Mouse (Mus musculus) CH12.LX (cell line): ENCODE data around the gene Atl1. TPM values are rescaled to one million over a fixed set of nuclear protein-coding genes. Genes with fewer than 3 reads are reported as not detected.
A peak's percentile ranks its signal among the peaks of the same experiment; 100 is the strongest.

ENCODE experiments used
- DNase-seq: peaks from one replicate; pipeline ENCODE4 v3.0.0-alpha.2; 2013; ENCODE audit errors: extremely low read depth
- H3K27ac ChIP-seq: 2 replicates; pipeline ENCODE4 v1.5.1; 2012; ENCODE audit warnings: low read depth, mild to moderate bottlenecking, control low read depth, moderate library complexity; ENCODE audit not compliant: insufficient read depth
- H3K27me3 ChIP-seq: replicated peaks from 2 replicates; pipeline ENCODE3; 2012; ENCODE audit warnings: inconsistent platforms
- H3K36me3 ChIP-seq, 2 experiments: replicated peaks in 1 of 2; 2 replicates each; pipeline versions ENCODE3 to v1.6.1; 2012; ENCODE audit warnings: inconsistent platforms in 1 of 2, low read length in 1 of 2, mild to moderate bottlenecking in 1 of 2, mixed read lengths in 1 of 2, moderate library complexity in 1 of 2; ENCODE audit not compliant: control insufficient read depth in 1 of 2, insufficient read depth in 1 of 2
- H3K4me1 ChIP-seq, 2 experiments: 2 replicates each; pipeline ENCODE4 v1.6.1; 2012; ENCODE audit warnings: inconsistent platforms in 1 of 2, moderate library complexity in 1 of 2; ENCODE audit not compliant: insufficient read depth in 2 of 2, control insufficient read depth in 1 of 2
- H3K4me2 ChIP-seq: 2 replicates; pipeline ENCODE4 v1.6.1; 2012; ENCODE audit warnings: low read depth, mild to moderate bottlenecking, control low read depth; ENCODE audit not compliant: poor library complexity, insufficient read depth, severe bottlenecking
- H3K4me3 ChIP-seq, 3 experiments: fragments of 150-350 bp in 1 of 3; sonication (generic) in 1 of 3; replicated peaks in 1 of 3; 2 replicates each; pipeline versions ENCODE3 to v1.5.1; 2011 to 2012; ENCODE audit warnings: low read depth in 2 of 3, low read length in 2 of 3, mild to moderate bottlenecking in 2 of 3, moderate library complexity in 2 of 3, control low read depth in 1 of 3, improper control_type of control experiment in 1 of 3, inconsistent platforms in 1 of 3, mixed read lengths in 1 of 3; ENCODE audit not compliant: poor library complexity in 1 of 3
- H3K79me2 ChIP-seq: replicated peaks from 2 replicates; pipeline ENCODE4 v1.6.1; 2012; ENCODE audit warnings: mild to moderate bottlenecking, moderate library complexity; ENCODE audit not compliant: control insufficient read depth, poor library complexity, insufficient read depth, severe bottlenecking; ENCODE audit errors: extremely low read depth
- H3K9ac ChIP-seq: 2 replicates; pipeline ENCODE4 v1.6.1; 2012; ENCODE audit warnings: low read depth, mild to moderate bottlenecking, control low read depth, moderate library complexity; ENCODE audit not compliant: insufficient read depth
- H3K9me3 ChIP-seq: replicated peaks from 2 replicates; pipeline ENCODE3; 2012; ENCODE audit warnings: low read length, inconsistent platforms, mixed read lengths
- BHLHE40 ChIP-seq: IDR thresholded peaks from 2 replicates; pipeline ENCODE4 v1.6.1; 2011; ENCODE audit warnings: mild to moderate bottlenecking, low read depth, low read length, improper control_type of control experiment
- CHD2 ChIP-seq: IDR thresholded peaks from 2 replicates; pipeline ENCODE4 v1.6.1; 2011; ENCODE audit warnings: low read length, improper control_type of control experiment
- CTCF ChIP-seq, 2 experiments: IDR thresholded peaks in 1 of 2; conservative IDR thresholded peaks in 1 of 2; 2 replicates each; pipeline ENCODE4 v1.5.1; 2011 to 2012; ENCODE audit warnings: low read depth in 2 of 2, low read length in 2 of 2, improper control_type of control experiment in 1 of 2, inconsistent platforms in 1 of 2, mild to moderate bottlenecking in 1 of 2, moderate library complexity in 1 of 2
- ETS1 ChIP-seq: conservative IDR thresholded peaks from 2 replicates; pipeline ENCODE4 v1.6.1; 2012; ENCODE audit warnings: low read depth, mild to moderate bottlenecking, inconsistent platforms, low read length, improper control_type of control experiment, moderate library complexity
- GABPA ChIP-seq: IDR thresholded peaks from 2 replicates; pipeline ENCODE4 v1.6.1; 2012; ENCODE audit warnings: low read depth, low read length, improper control_type of control experiment, inconsistent platforms; ENCODE audit not compliant: insufficient replicate concordance
- HCFC1 ChIP-seq: IDR thresholded peaks from 2 replicates; pipeline ENCODE4 v1.6.1; 2012; ENCODE audit warnings: low read depth, mild to moderate bottlenecking, inconsistent platforms, low read length, improper control_type of control experiment
- IRF4 ChIP-seq: IDR thresholded peaks from 2 replicates; pipeline ENCODE4 v1.6.1; 2014; ENCODE audit warnings: low read depth, mild to moderate bottlenecking, inconsistent platforms, low read length, improper control_type of control experiment
- JUN ChIP-seq: IDR thresholded peaks from 2 replicates; pipeline ENCODE4 v1.6.1; 2011; ENCODE audit warnings: low read depth, mild to moderate bottlenecking, low read length, improper control_type of control experiment, moderate library complexity; ENCODE audit not compliant: insufficient read depth
- KAT2A ChIP-seq: IDR thresholded peaks from 2 replicates; pipeline ENCODE4 v1.6.1; 2012; ENCODE audit warnings: low read length, improper control_type of control experiment, inconsistent platforms; ENCODE audit not compliant: insufficient replicate concordance
- MAFK ChIP-seq: IDR thresholded peaks from 2 replicates; pipeline ENCODE4 v1.6.1; 2011; ENCODE audit warnings: low read length, improper control_type of control experiment; ENCODE audit not compliant: insufficient replicate concordance
- MAZ ChIP-seq: IDR thresholded peaks from 2 replicates; pipeline ENCODE4 v1.6.1; 2012; ENCODE audit warnings: low read depth, mild to moderate bottlenecking, inconsistent platforms, low read length, improper control_type of control experiment, moderate library complexity
- MXI1 ChIP-seq: IDR thresholded peaks from 2 replicates; pipeline ENCODE4 v1.6.1; 2011; ENCODE audit warnings: mild to moderate bottlenecking, low read depth, low read length, improper control_type of control experiment
- NELFE ChIP-seq: IDR thresholded peaks from 2 replicates; pipeline ENCODE4 v1.6.1; 2011; ENCODE audit warnings: low read depth, low read length, improper control_type of control experiment
- POLR2AphosphoS2 ChIP-seq: IDR thresholded peaks from 2 replicates; pipeline ENCODE4 v1.6.1; 2011; ENCODE audit warnings: low read depth, low read length, improper control_type of control experiment
- RCOR1 ChIP-seq: conservative IDR thresholded peaks from 2 replicates; pipeline ENCODE4 v1.6.1; 2012; ENCODE audit warnings: low read depth, mild to moderate bottlenecking, inconsistent platforms, low read length, improper control_type of control experiment
- SIN3A ChIP-seq: IDR thresholded peaks from 2 replicates; pipeline ENCODE4 v1.6.1; 2012; ENCODE audit warnings: low read length, improper control_type of control experiment, inconsistent platforms
- SMC3 ChIP-seq: IDR thresholded peaks from 2 replicates; pipeline ENCODE4 v1.6.1; 2011; ENCODE audit warnings: low read depth, low read length, improper control_type of control experiment
- TBP ChIP-seq: conservative IDR thresholded peaks from 2 replicates; pipeline ENCODE4 v1.6.1; 2011; ENCODE audit warnings: low read depth, low read length, improper control_type of control experiment
- UBTF ChIP-seq: IDR thresholded peaks from 2 replicates; pipeline ENCODE4 v1.6.1; 2012; ENCODE audit warnings: low read depth, mild to moderate bottlenecking, inconsistent platforms, low read length, improper control_type of control experiment, moderate library complexity
- USF2 ChIP-seq: conservative IDR thresholded peaks from 2 replicates; pipeline ENCODE4 v1.6.1; 2011; ENCODE audit warnings: low read depth, low read length, improper control_type of control experiment
- ZC3H11A ChIP-seq: IDR thresholded peaks from 2 replicates; pipeline ENCODE4 v1.6.1; 2012; ENCODE audit warnings: low read depth, mild to moderate bottlenecking, inconsistent platforms, low read length, improper control_type of control experiment
- ZMIZ1 ChIP-seq: IDR thresholded peaks from 2 replicates; pipeline ENCODE4 v1.6.1; 2012; ENCODE audit warnings: low read depth, mild to moderate bottlenecking, inconsistent platforms, low read length, improper control_type of control experiment
- dilution Hi-C: fragments of 300-500 bp; cut with MboI; formaldehyde crosslinking; loops from 2 replicates; pipeline ENCODE4 v1.14.3; 2020; ENCODE audit warnings: low sequenced_read_pairs; ENCODE audit not compliant: extremely low pct_unique_long_range_greater_than_20kb, extremely low pct_ligation_motif_present
- in situ Hi-C: fragments of 300-500 bp; cut with MboI; formaldehyde crosslinking; loops from 3 replicates; pipeline ENCODE4 v1.14.3; 2019; ENCODE audit warnings: low sequenced_read_pairs, low pct_ligation_motif_present, low pct_unique_long_range_greater_than_20kb, mixed read lengths
- polyA plus RNA-seq: library from polyadenylated mRNA; unstranded; fragments of >175 nt; gene quantifications from 2 replicates; pipeline ENCODE4 v1.2.1, GENCODE M21; 2012; ENCODE audit warnings: low read depth; ENCODE audit not compliant: insufficient read length
- total RNA-seq, 2 experiments: library from RNA; depleted of rRNA; stranded (reverse); fragments of 300-350 nt in 1 of 2; fragments of >200 nt in 1 of 2; gene quantifications; 2 replicates each; pipeline ENCODE4 v1.2.3; 2012 to 2014

Atl1 gene
- total and polyA plus RNA-seq, 3 experiments, result 0.51 to 0.74 (median 0.64) TPM

- TF ChIP-seq CHD2, result peak; percentile 60; the same call in 1 of the 2 replicates
These were observed 94.5 kb downstream of the Atl1 start, which contains the start of gene Sav1 (continued) for GRCm38 (mm10) chr12:69986786-69987497.

GRCm38 (mm10) chr12:69995382-69995781, 103.0 kb downstream of the Atl1 start:
- no peak for DNase-seq
- no peaks in the 10 kb centered on the region for H3K4me1 ChIP-seq
- H3K4me2 ChIP-seq, result peak overlapping the region; percentile 51
- no peak overlapping the region for H3K9ac ChIP-seq
- no peak overlapping the region for H3K27ac ChIP-seq
- TF ChIP-seq CTCF (conservative IDR thresholded peaks at IDR 0.05 in 1 of 2, IDR thresholded peaks at IDR 0.05 in 1 of 2; ENCODE audit: low read depth in 2 of 2, low read length in 2 of 2) (no peak), NELFE (no peak), IRF4 (0 out of 2 replicates have a peak, but pooled peaks have one; percentile 23), UBTF (no peak), BHLHE40 (no peak)
- in situ Hi-C loops (no loop called here), dilution Hi-C loops (no loop called here)
- no peak overlapping the region for H3K4me3 ChIP-seq
- no peaks in the 10 kb centered on the region for H3K36me3 ChIP-seq
- no peaks in the 10 kb centered on the region for H3K79me2 ChIP-seq
- no peaks in the 10 kb centered on the region for H3K27me3 ChIP-seq
- H3K9me3 ChIP-seq, result peaks cover 5% of the 10 kb centered on the region

GRCm38 (mm10) chr12:69998186-69998983, 106.0 kb downstream of the Atl1 start:
- in situ Hi-C loops, result no loop called here

GRCm38 (mm10) chr12:70005103-70005502, 112.7 kb downstream of the Atl1 start:
- no peaks in the 10 kb centered on the region for H3K79me2 ChIP-seq
- no peak overlapping the region for H3K4me3 ChIP-seq
- H3K9ac ChIP-seq, result no peak overlapping the region
- H3K4me1 ChIP-seq, result peaks cover 4 to 6% of the 10 kb centered on the region in 2 experiments; a peak in 3 of 4 replicates
- no peak overlapping the region for H3K27ac ChIP-seq
- DNase-seq, result no peak
- dilution Hi-C loops (no loop called here), in situ Hi-C loops (no loop called here)
- H3K27me3 ChIP-seq, result no peaks in the 10 kb centered on the region
- no peaks in the 10 kb centered on the region for H3K9me3 ChIP-seq
- peaks cover 0 to 3% of the 10 kb centered on the region in 2 experiments for H3K36me3 ChIP-seq
- H3K4me2 ChIP-seq, result no peak overlapping the region
- TF ChIP-seq ZMIZ1 (no peak), USF2 (no peak), JUN (no peak), ETS1 (no peak), MAFK (no peak), MXI1 (no peak), GABPA (no peak), SIN3A (no peak), HCFC1 (no peak), BHLHE40 (no peak), CHD2 (no peak), ZC3H11A (no peak), SMC3 (no peak), TBP (no peak), MAZ (no peak)

More at GRCm38 (mm10) chr12:69998186-69998983, 106.0 kb downstream of the Atl1 start:
- Histone ChIP-seq H3K27me3 (no peaks in the 10 kb centered on the region), H3K79me2 (no peaks in the 10 kb centered on the region), H3K4me2 (no peak overlapping the region), H3K9me3 (peaks cover 5% of the 10 kb centered on the region), H3K4me3 (no peak overlapping the region), H3K36me3 (no peaks in the 10 kb centered on the region), H3K9ac (no peak overlapping the region), H3K4me1 (no peaks in the 10 kb centered on the region), H3K27ac (no peak overlapping the region)
- TF ChIP-seq GABPA (no peak), POLR2AphosphoS2 (no peak), USF2 (no peak), KAT2A (no peak), RCOR1 (no peak)
- dilution Hi-C loops, result no loop called here
- DNase-seq, result no peak
